Mouse (Mus musculus): Measurements from ENCODE around the gene Rab11fip3. TPM values are rescaled to one million over a fixed set of nuclear protein-coding genes. Genes with fewer than 3 reads are reported as not detected.
"Not testable (repeated sequence)": the region's sequence is repeated elsewhere in the genome, so short reads cannot be mapped to it uniquely, and the experiment has no call there.

The Rab11fip3 gene
- polyA plus RNA-seq, 1 experiment from 2014 or later: 21.0 TPM

GRCm38 (mm10) chr17:26043249-26043636 is 26.1 kb downstream of the Rab11fip3 start:
- H3K36me3 ChIP-seq (replicated peaks): peaks cover 8% of the 10 kb centered on the region; the same call in 1 of the 2 replicates
- no peak for DNase-seq (ENCODE audit: extremely low spot score, low spot score)
- no peaks in the 10 kb centered on the region for H3K27me3 ChIP-seq (ENCODE audit: poor library complexity, severe bottlenecking)
- no peaks in the 10 kb centered on the region for H3K9me3 ChIP-seq
- H3K27ac ChIP-seq: no peak overlapping the region
- H3K4me3 ChIP-seq: no peak overlapping the region
- 81% methylated on average over 5 of the region's 5 CpGs for whole genome bisulfite sequencing
- H3K4me1 ChIP-seq: peaks cover 4% of the 10 kb centered on the region; the same call in 1 of the 2 replicates

GRCm38 (mm10) chr17:26042599-26043248 is 26.6 kb downstream of the Rab11fip3 start:
- DNase-seq (ENCODE audit: extremely low spot score, low spot score): no peak
- H3K36me3 ChIP-seq (replicated peaks): peaks cover 10% of the 10 kb centered on the region
- H3K4me3 ChIP-seq: no peak overlapping the region
- no peaks in the 10 kb centered on the region for H3K9me3 ChIP-seq
- no peaks in the 10 kb centered on the region for H3K27me3 ChIP-seq (ENCODE audit: poor library complexity, severe bottlenecking)
- 84% methylated on average over 13 of the region's 13 CpGs for WGBS
- peaks cover 4% of the 10 kb centered on the region; the same call in 1 of the 2 replicates for H3K4me1 ChIP-seq
- no peak overlapping the region; the same call in 1 of the 2 replicates for H3K27ac ChIP-seq

DNA sequence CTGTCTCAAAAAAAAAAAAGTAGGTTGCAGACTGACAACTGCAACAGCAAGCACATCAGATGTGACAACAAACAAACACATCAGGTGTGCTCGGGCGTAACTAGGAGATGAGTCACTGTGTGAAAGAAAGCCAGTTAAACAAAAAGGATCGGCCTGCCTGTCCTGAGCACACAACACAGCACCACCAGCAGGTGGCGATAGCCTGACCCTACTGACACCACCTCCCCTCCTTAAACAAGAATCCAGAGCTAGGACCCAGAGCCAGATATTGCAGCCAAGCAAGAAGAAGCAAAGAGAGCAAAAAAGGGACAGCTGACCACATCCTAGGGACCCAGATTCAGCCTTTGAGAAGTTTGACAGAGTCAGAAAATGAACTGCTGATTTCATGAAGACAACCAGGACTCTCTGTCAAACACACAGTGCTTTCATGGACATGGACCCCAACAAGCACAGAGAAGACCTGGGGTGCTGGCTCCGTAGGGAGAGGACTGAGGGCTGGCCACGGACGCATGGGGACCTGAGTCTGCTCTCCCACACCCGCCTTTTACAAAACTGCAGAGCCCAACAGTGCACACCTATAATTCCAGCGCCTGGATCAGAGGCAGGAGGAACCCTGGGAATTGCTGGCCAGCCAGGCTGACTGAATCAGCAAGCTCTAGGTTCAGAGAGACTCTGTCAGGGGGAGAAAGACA is 28.1 kb downstream of the Rab11fip3 start:
- H3K27me3 ChIP-seq (ENCODE audit: poor library complexity, severe bottlenecking): no peaks in the 10 kb centered on the region
- H3K4me1 ChIP-seq: peaks cover 4% of the 10 kb centered on the region; the same call in 1 of the 2 replicates
- WGBS: 55% methylated on average over 9 of the region's 9 CpGs
- no peak overlapping the region for H3K4me3 ChIP-seq
- peaks cover 19% of the 10 kb centered on the region for H3K36me3 ChIP-seq (replicated peaks)
- no peak overlapping the region for H3K27ac ChIP-seq
- no peaks in the 10 kb centered on the region for H3K9me3 ChIP-seq
- DNase-seq (ENCODE audit: extremely low spot score, low spot score): peak; percentile 49

DNA sequence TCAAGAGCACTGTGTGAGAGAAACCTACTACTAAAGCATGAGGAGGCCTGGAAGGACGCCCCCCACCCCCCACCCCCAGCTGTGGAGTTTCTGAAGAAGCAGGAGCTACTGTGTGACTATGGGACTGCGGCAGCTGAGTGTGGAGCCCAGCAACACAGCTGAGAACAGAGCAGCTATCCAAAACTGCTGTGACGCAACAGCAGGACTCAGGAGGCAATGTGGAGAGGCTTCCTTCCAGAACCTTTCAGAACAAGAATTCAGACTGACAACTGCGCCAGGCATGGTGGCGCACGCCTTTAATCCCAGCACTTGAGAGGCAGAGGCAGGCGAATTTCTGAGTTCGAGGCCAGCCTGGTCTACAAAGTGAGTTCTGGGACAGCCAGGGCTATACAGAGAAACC is 28.6 kb downstream of the Rab11fip3 start:
- H3K4me1 ChIP-seq; H3K27ac ChIP-seq; H3K27me3 ChIP-seq (ENCODE audit: poor library complexity, severe bottlenecking); H3K4me3 ChIP-seq; DNase-seq (ENCODE audit: extremely low spot score, low spot score); H3K9me3 ChIP-seq: not testable (repeated sequence)
- 91% methylated on average over 8 of the region's 8 CpGs for WGBS
- H3K36me3 ChIP-seq (replicated peaks): peaks cover 23% of the 10 kb centered on the region

GRCm38 (mm10) chr17:26032037-26032436 is 37.3 kb downstream of the Rab11fip3 start:
- Histone ChIP-seq H3K27ac (no peak overlapping the region), H3K36me3 (replicated peaks) (peaks cover 72% of the 10 kb centered on the region), H3K9me3 (no peaks in the 10 kb centered on the region), H3K27me3 (ENCODE audit: poor library complexity, severe bottlenecking) (no peaks in the 10 kb centered on the region), H3K4me1 (no peaks in the 10 kb centered on the region), H3K4me3 (no peak overlapping the region)
- 88% methylated on average over 6 of the region's 6 CpGs for WGBS
- no peak for DNase-seq (ENCODE audit: extremely low spot score, low spot score)

GRCm38 (mm10) chr17:26031583-26031982 is 37.8 kb downstream of the Rab11fip3 start:
- Histone ChIP-seq H3K27me3 (ENCODE audit: poor library complexity, severe bottlenecking) (no peaks in the 10 kb centered on the region), H3K9me3 (no peaks in the 10 kb centered on the region), H3K4me1 (no peaks in the 10 kb centered on the region), H3K36me3 (replicated peaks) (peaks cover 71% of the 10 kb centered on the region), H3K4me3 (no peak overlapping the region), H3K27ac (no peak overlapping the region)
- 94% methylated on average over 5 of the region's 5 CpGs for WGBS
- no peak for DNase-seq (ENCODE audit: extremely low spot score, low spot score)

DNA sequence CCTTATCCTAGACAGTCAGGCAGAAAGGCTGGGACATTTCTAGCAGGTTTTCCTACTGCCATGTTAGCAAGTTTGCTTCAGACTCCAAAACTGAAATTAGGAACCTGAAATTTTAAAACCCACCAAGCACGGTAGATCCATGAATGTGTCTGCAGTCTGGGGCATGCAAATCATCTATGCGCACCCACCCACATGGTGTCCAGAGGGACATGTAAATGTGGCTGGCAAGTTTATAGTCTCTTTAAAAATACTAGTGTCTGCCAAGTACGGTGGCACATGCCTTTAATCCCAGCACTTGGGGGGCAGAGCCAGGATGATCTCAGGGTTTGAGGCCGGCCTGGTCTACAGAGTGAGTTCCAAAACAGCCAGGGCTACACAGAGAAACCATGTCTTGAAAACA is 41.1 kb downstream of the Rab11fip3 start:
- Histone ChIP-seq H3K27me3 (ENCODE audit: poor library complexity, severe bottlenecking) (no peaks in the 10 kb centered on the region), H3K4me3 (no peak overlapping the region), H3K36me3 (replicated peaks) (peaks cover 70% of the 10 kb centered on the region), H3K27ac (no peak overlapping the region), H3K9me3 (no peaks in the 10 kb centered on the region), H3K4me1 (no peaks in the 10 kb centered on the region)
- DNase-seq (ENCODE audit: extremely low spot score, low spot score): no peak
- 92% methylated on average over 4 of the region's 4 CpGs for WGBS

DNA sequence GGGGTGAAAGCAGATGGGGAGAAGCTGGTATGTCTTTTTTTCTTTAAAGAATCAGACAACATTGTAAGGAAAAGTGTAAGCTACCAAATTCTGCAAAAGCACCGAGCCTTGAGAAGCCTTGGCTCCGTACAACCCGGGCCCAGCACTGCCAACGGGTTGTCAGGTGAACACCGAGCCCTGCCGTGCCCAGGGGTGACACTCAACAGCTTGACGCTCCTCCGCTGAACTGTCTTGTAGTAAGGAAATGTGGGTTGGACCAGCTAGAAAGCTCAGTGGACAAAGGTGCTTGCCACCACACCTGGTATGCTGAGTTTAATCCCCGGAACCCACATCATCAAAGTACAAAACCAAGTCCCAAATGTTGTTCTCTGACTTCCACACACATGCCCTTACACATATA is 44.7 kb downstream of the Rab11fip3 start:
- H3K4me1 ChIP-seq: no peaks in the 10 kb centered on the region
- H3K36me3 ChIP-seq (replicated peaks): peaks cover 65% of the 10 kb centered on the region
- H3K9me3 ChIP-seq: no peaks in the 10 kb centered on the region
- no peak overlapping the region for H3K27ac ChIP-seq
- no peak overlapping the region for H3K4me3 ChIP-seq
- H3K27me3 ChIP-seq (ENCODE audit: poor library complexity, severe bottlenecking): no peaks in the 10 kb centered on the region
- no peak for DNase-seq (ENCODE audit: extremely low spot score, low spot score)
- WGBS: 97% methylated on average over 9 of the region's 9 CpGs

- Histone ChIP-seq H3K36me3 (replicated peaks) (peaks cover 62% of the 10 kb centered on the region), H3K4me3 (no peak overlapping the region), H3K4me1 (no peaks in the 10 kb centered on the region), H3K27ac (no peak overlapping the region), H3K27me3 (ENCODE audit: poor library complexity, severe bottlenecking) (no peaks in the 10 kb centered on the region), H3K9me3 (no peaks in the 10 kb centered on the region)
- DNase-seq (ENCODE audit: extremely low spot score, low spot score): no peak
- 90% methylated on average over 8 of the region's 8 CpGs for WGBS
Observed at GRCm38 (mm10) chr17:26023966-26024365, 45.4 kb downstream of the Rab11fip3 start.

- no peak overlapping the region for H3K4me3 ChIP-seq
- no peaks in the 10 kb centered on the region for H3K9me3 ChIP-seq
- DNase-seq (ENCODE audit: extremely low spot score, low spot score): no peak
- peaks cover 69% of the 10 kb centered on the region for H3K36me3 ChIP-seq (replicated peaks)
- H3K27ac ChIP-seq: no peak overlapping the region
- WGBS: 97% methylated on average over 5 of the region's 5 CpGs
- H3K4me1 ChIP-seq: no peaks in the 10 kb centered on the region
- no peaks in the 10 kb centered on the region for H3K27me3 ChIP-seq (ENCODE audit: poor library complexity, severe bottlenecking)
Observed at GRCm38 (mm10) chr17:26023181-26023580, 46.2 kb downstream of the Rab11fip3 start.

- Histone ChIP-seq H3K27me3 (ENCODE audit: poor library complexity, severe bottlenecking) (no peaks in the 10 kb centered on the region), H3K4me1 (no peaks in the 10 kb centered on the region), H3K36me3 (replicated peaks) (peaks cover 69% of the 10 kb centered on the region), H3K4me3 (no peak overlapping the region), H3K27ac (no peak overlapping the region), H3K9me3 (no peaks in the 10 kb centered on the region)
- DNase-seq (ENCODE audit: extremely low spot score, low spot score): no peak
- 86% methylated on average over 9 of the region's 9 CpGs for WGBS
Observed at GRCm38 (mm10) chr17:26021728-26022341, 47.5 kb downstream of the Rab11fip3 start.

- H3K4me3 ChIP-seq: no peak overlapping the region
- no peaks in the 10 kb centered on the region for H3K9me3 ChIP-seq
- DNase-seq (ENCODE audit: extremely low spot score, low spot score): no peak
- H3K27ac ChIP-seq: no peak overlapping the region
- peaks cover 68% of the 10 kb centered on the region for H3K36me3 ChIP-seq (replicated peaks)
- 91% methylated on average over 7 of the region's 7 CpGs for WGBS
- H3K4me1 ChIP-seq: no peaks in the 10 kb centered on the region
- no peaks in the 10 kb centered on the region for H3K27me3 ChIP-seq (ENCODE audit: poor library complexity, severe bottlenecking)
Observed at GRCm38 (mm10) chr17:26020848-26021347, 48.5 kb downstream of the Rab11fip3 start.

- H3K4me3 ChIP-seq: no peak overlapping the region
- no peak for DNase-seq (ENCODE audit: extremely low spot score, low spot score)
- H3K27ac ChIP-seq: no peak overlapping the region
- H3K27me3 ChIP-seq (ENCODE audit: poor library complexity, severe bottlenecking): no peaks in the 10 kb centered on the region
- 85% methylated on average over 3 of the region's 3 CpGs for WGBS
- H3K36me3 ChIP-seq (replicated peaks): peaks cover 71% of the 10 kb centered on the region
- H3K9me3 ChIP-seq: no peaks in the 10 kb centered on the region
- no peaks in the 10 kb centered on the region for H3K4me1 ChIP-seq
Observed at GRCm38 (mm10) chr17:26018388-26018787, 51.0 kb downstream of the Rab11fip3 start.

Measured in forebrain, embryonic 10.5 days (tissue).